Mouse (Mus musculus) midbrain, embryonic 12.5 days (tissue): ENCODE data around the gene Adgrf5. TPM values are rescaled to one million over a fixed set of nuclear protein-coding genes. Genes with fewer than 3 reads are reported as not detected.
"Not testable (repeated sequence)": the region's sequence is repeated elsewhere in the genome, so short reads cannot be mapped to it uniquely, and the experiment has no call there.

Experiments
- ATAC-seq: fragments of 200-750 bp; cut with Nextera tagmentation; 2 replicates; pipeline ENCODE4 v1.8.0; 2017; ENCODE audit warnings: low read depth, moderate TSS enrichment, moderate library complexity; ENCODE audit not compliant: low FRiP score
- H3K27ac ChIP-seq: fragments of 300-500 bp; sonication (generic); replicated peaks from 2 replicates; pipeline ENCODE4 v1.5.1; 2016; ENCODE audit warnings: mild to moderate bottlenecking
- H3K27me3 ChIP-seq: fragments of 300-500 bp; sonication (generic); 2 replicates; pipeline ENCODE4 v1.6.1; 2016; ENCODE audit warnings: mild to moderate bottlenecking
- H3K36me3 ChIP-seq: fragments of 300-500 bp; sonication (generic); 2 replicates; pipeline ENCODE4 v1.6.1; 2016
- H3K4me1 ChIP-seq: fragments of 300-500 bp; sonication (generic); 2 replicates; pipeline ENCODE4 v1.6.1; 2016
- H3K4me2 ChIP-seq: fragments of 300-500 bp; sonication (generic); replicated peaks from 2 replicates; pipeline ENCODE4 v1.6.1; 2016; ENCODE audit warnings: mild to moderate bottlenecking, moderate library complexity
- H3K4me3 ChIP-seq: fragments of 300-500 bp; sonication (generic); 2 replicates; pipeline ENCODE4 v1.5.1; 2016; ENCODE audit warnings: mild to moderate bottlenecking
- H3K9ac ChIP-seq: fragments of 300-500 bp; sonication (generic); replicated peaks from 2 replicates; pipeline ENCODE4 v1.6.1; 2016; ENCODE audit warnings: mild to moderate bottlenecking, moderate library complexity
- H3K9me3 ChIP-seq: fragments of 300-500 bp; sonication (generic); 2 replicates; pipeline ENCODE4 v1.6.1; 2016; ENCODE audit warnings: mild to moderate bottlenecking
- WGBS: fragments of 180-500 bp; shearing (Covaris S2); methylation state at CpG from one replicate; pipeline ENCODE4 v1.1.7; 2016; 5-methylcytosine and 5-hydroxymethylcytosine counted together
- polyA plus RNA-seq: library from polyadenylated mRNA; unstranded; fragments of >200 nt; fragmentation: Nextera tagmentation; extraction: Ambion mirVana; gene quantifications from 2 replicates; pipeline ENCODE4 v1.2.1, GENCODE M21; 2016

Adgrf5 gene
- polyA plus RNA-seq, 1 experiment from 2014 or later: 10.6 TPM

- H3K36me3 ChIP-seq: no peaks in the 10 kb centered on the region
- 92% methylated on average over 16 of the region's 16 CpGs for WGBS
- H3K9ac ChIP-seq: no peak overlapping the region
- H3K9me3 ChIP-seq: no peaks in the 10 kb centered on the region
- H3K27ac ChIP-seq: no peak overlapping the region
- H3K4me3 ChIP-seq: no peak overlapping the region
- H3K4me1 ChIP-seq: no peaks in the 10 kb centered on the region
- no peaks in the 10 kb centered on the region for H3K27me3 ChIP-seq
- no peak for ATAC-seq
- no peak overlapping the region for H3K4me2 ChIP-seq
These were observed 114.5 kb downstream of the Adgrf5 start for GRCm38 (mm10) chr17:43474775-43475174.

GRCm38 (mm10) chr17:43477621-43478020 is 117.4 kb downstream of the Adgrf5 start:
- no peak for ATAC-seq
- Histone ChIP-seq H3K4me1 (no peaks in the 10 kb centered on the region), H3K4me3 (no peak overlapping the region), H3K36me3 (no peaks in the 10 kb centered on the region), H3K4me2 (no peak overlapping the region), H3K27ac (no peak overlapping the region), H3K9me3 (no peaks in the 10 kb centered on the region), H3K27me3 (no peaks in the 10 kb centered on the region), H3K9ac (no peak overlapping the region)

- Histone ChIP-seq H3K9ac (no peak overlapping the region), H3K27ac (no peak overlapping the region), H3K4me2 (no peak overlapping the region), H3K27me3 (no peaks in the 10 kb centered on the region), H3K4me3 (no peak overlapping the region), H3K9me3 (no peaks in the 10 kb centered on the region), H3K4me1 (no peaks in the 10 kb centered on the region), H3K36me3 (no peaks in the 10 kb centered on the region)
- ATAC-seq: no peak
- 89% methylated on average over 3 of the region's 3 CpGs for WGBS
These were observed 125.7 kb downstream of the Adgrf5 start for GRCm38 (mm10) chr17:43485982-43486381.

GRCm38 (mm10) chr17:43488439-43489151 is 128.3 kb downstream of the Adgrf5 start:
- Histone ChIP-seq H3K4me2 (no peak overlapping the region), H3K9ac (no peak overlapping the region), H3K36me3 (no peaks in the 10 kb centered on the region), H3K9me3 (no peaks in the 10 kb centered on the region), H3K27ac (no peak overlapping the region), H3K4me1 (no peaks in the 10 kb centered on the region), H3K4me3 (no peak overlapping the region), H3K27me3 (no peaks in the 10 kb centered on the region)
- 93% methylated on average over 2 of the region's 2 CpGs for WGBS
- ATAC-seq: no peak

GRCm38 (mm10) chr17:43490371-43490770 is 130.1 kb downstream of the Adgrf5 start:
- not testable (repeated sequence) for H3K4me2 ChIP-seq, H3K9ac ChIP-seq, H3K27me3 ChIP-seq, H3K27ac ChIP-seq, H3K9me3 ChIP-seq, H3K36me3 ChIP-seq, H3K4me3 ChIP-seq, ATAC-seq, H3K4me1 ChIP-seq
- WGBS: 92% methylated on average over 8 of the region's 10 CpGs

DNA sequence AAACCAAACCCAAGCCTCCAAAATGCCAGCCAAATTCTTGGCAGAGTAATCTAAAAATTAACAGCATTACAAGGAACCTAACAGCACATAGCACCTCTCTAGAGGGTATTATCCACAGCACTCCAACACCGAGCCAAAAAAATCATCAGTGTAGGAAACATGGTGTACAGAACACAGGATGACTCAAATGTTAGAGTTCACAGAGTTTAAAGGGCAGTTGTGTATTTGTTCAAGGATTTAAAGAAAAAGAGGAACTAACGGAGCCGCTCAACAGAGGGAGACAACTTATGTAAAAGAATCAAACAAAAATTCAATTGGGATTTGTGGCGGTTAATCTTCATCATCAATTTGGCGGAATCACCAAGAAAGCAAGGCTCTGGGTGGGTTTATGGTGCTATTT is 135.3 kb downstream of the Adgrf5 start:
- H3K4me2 ChIP-seq: no peak overlapping the region
- no peak overlapping the region for H3K27ac ChIP-seq
- no peak for ATAC-seq
- no peak overlapping the region for H3K4me3 ChIP-seq
- H3K27me3 ChIP-seq: no peaks in the 10 kb centered on the region
- no peaks in the 10 kb centered on the region for H3K4me1 ChIP-seq
- 78% methylated on average over 5 of the region's 5 CpGs for WGBS
- H3K9me3 ChIP-seq: no peaks in the 10 kb centered on the region
- H3K9ac ChIP-seq: no peak overlapping the region
- no peaks in the 10 kb centered on the region for H3K36me3 ChIP-seq

DNA sequence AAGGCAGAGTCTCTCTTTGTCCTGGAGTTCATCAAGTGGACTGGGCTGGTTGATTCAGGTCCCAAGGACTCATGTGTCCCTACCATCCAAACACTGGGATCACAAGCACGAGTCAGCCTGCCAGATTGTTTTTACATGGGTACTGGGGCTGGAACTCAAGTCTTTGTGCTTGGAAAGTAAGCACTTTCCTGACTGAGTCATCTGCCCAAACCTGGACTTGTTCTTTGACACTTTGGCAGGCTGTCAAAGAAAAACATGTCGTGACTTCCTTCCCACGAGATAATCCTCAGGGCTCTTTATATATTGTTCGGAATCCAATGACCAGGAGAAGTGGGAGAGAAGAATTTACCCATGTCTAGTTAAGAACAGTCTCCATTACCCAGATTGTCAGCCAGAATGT is 137.3 kb downstream of the Adgrf5 start:
- H3K4me3 ChIP-seq: no peak overlapping the region
- no peak for ATAC-seq
- H3K27ac ChIP-seq: no peak overlapping the region
- 83% methylated on average over 4 of the region's 4 CpGs for WGBS
- no peaks in the 10 kb centered on the region for H3K9me3 ChIP-seq
- H3K9ac ChIP-seq: no peak overlapping the region
- no peaks in the 10 kb centered on the region for H3K36me3 ChIP-seq
- no peaks in the 10 kb centered on the region for H3K4me1 ChIP-seq
- H3K27me3 ChIP-seq: no peaks in the 10 kb centered on the region
- H3K4me2 ChIP-seq: no peak overlapping the region

DNA sequence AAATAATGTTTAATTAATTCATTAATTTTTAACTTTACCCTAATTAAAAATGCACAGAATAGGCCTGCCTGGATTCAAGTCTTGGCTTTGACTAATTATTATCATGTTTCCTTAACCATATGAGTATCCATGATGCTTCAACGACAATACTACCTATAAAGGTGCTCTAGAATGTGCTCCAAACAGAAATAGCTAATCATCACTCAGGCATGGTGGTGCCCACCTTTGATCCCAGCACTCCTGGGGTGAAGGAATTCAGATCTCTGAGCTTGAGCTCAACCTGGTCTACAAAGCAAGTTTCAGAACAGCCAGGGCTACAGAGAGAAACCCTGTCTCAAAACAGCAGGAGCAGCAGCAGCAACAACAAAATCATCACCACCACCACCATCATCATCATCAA is 140.3 kb downstream of the Adgrf5 start:
- H3K4me2 ChIP-seq: no peak overlapping the region
- no peak overlapping the region for H3K9ac ChIP-seq
- no peak overlapping the region for H3K27ac ChIP-seq
- no peak overlapping the region for H3K4me3 ChIP-seq
- ATAC-seq: no peak
- H3K9me3 ChIP-seq: no peaks in the 10 kb centered on the region
- H3K27me3 ChIP-seq: no peaks in the 10 kb centered on the region
- H3K4me1 ChIP-seq: no peaks in the 10 kb centered on the region
- 95% methylated on average over 1 of the region's 1 CpGs for WGBS
- H3K36me3 ChIP-seq: no peaks in the 10 kb centered on the region

DNA sequence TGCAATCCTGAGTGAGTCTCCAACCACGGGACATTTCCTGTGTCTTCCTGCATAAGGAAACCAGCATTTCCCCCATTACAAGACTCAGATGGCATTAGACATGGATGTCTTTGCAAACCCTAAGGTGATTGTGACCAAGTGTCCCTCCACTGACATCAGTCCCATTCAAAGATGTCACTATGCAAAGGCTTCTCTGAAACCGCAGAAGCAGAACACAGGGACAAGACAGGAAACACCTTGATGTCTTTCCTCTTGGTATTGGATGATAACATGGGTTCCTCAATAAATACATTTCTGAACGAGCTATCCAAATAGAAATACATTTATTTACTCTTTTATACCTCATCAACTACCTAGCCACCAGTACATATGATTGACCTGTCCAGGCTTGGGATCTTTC is 141.0 kb downstream of the Adgrf5 start:
- 74% methylated on average over 3 of the region's 3 CpGs for WGBS
- Histone ChIP-seq H3K4me1 (no peaks in the 10 kb centered on the region), H3K27me3 (no peaks in the 10 kb centered on the region), H3K4me2 (no peak overlapping the region), H3K4me3 (no peak overlapping the region), H3K9ac (no peak overlapping the region), H3K27ac (no peak overlapping the region), H3K9me3 (no peaks in the 10 kb centered on the region), H3K36me3 (no peaks in the 10 kb centered on the region)
- no peak for ATAC-seq

- Histone ChIP-seq H3K4me3 (no peak overlapping the region), H3K27me3 (no peaks in the 10 kb centered on the region), H3K27ac (no peak overlapping the region), H3K9ac (no peak overlapping the region), H3K4me1 (no peaks in the 10 kb centered on the region), H3K4me2 (no peak overlapping the region), H3K9me3 (no peaks in the 10 kb centered on the region), H3K36me3 (no peaks in the 10 kb centered on the region)
- WGBS: 93% methylated on average over 5 of the region's 5 CpGs
- no peak for ATAC-seq
These were observed 141.4 kb downstream of the Adgrf5 start for GRCm38 (mm10) chr17:43501631-43502030.

GRCm38 (mm10) chr17:43502592-43502991 is 142.3 kb downstream of the Adgrf5 start, which contains the start of gene Mep1a:
Gene Mep1a, minus strand, starts transcription at chr17:43502812.
- Histone ChIP-seq H3K4me3 (no peak within 1 kb of the TSS), H3K4me2 (no peak within 1 kb of the TSS), H3K27me3 (no peaks in the 10 kb centered on the region), H3K9me3 (no peaks in the 10 kb centered on the region), H3K27ac (no peak within 1 kb of the TSS), H3K36me3 (no peaks in the 10 kb centered on the region), H3K4me1 (no peaks in the 10 kb centered on the region), H3K9ac (no peak within 1 kb of the TSS)
- 97% methylated on average over 9 of the region's 9 CpGs for WGBS
- ATAC-seq: no peak

- Histone ChIP-seq H3K36me3 (no peaks in the 10 kb centered on the region), H3K9me3 (no peaks in the 10 kb centered on the region), H3K4me1 (no peaks in the 10 kb centered on the region), H3K4me3 (no peak overlapping the region), H3K27me3 (no peaks in the 10 kb centered on the region), H3K27ac (no peak overlapping the region), H3K9ac (no peak overlapping the region), H3K4me2 (no peak overlapping the region)
- no peak for ATAC-seq
- whole genome bisulfite sequencing: 79% methylated on average over 4 of the region's 4 CpGs
These were observed 143.8 kb downstream of the Adgrf5 start for GRCm38 (mm10) chr17:43503861-43504593.
